Mouse (Mus musculus) forebrain, postnatal 0 days (tissue): ENCODE results near the gene Tram2. TPM values are rescaled to one million over a fixed set of nuclear protein-coding genes. Genes with fewer than 3 reads are reported as not detected.

ENCODE experiments used
- ATAC-seq: fragments of 200-750 bp; cut with Nextera tagmentation; 2 replicates; pipeline ENCODE4 v1.8.0; 2017; ENCODE audit warnings: mild to moderate bottlenecking, moderate library complexity
- DNase-seq: peaks from one replicate; pipeline ENCODE4 v3.0.0-alpha.2; 2015
- H3K27ac ChIP-seq: fragments of 300-500 bp; sonication (generic); 2 replicates; pipeline ENCODE4 v1.5.1; 2014; ENCODE audit warnings: low read depth, mild to moderate bottlenecking, antibody characterized with exemption, low read length, moderate library complexity, mixed read lengths
- H3K27me3 ChIP-seq: fragments of 300-500 bp; sonication (generic); 2 replicates; pipeline ENCODE4 v1.6.1; 2014; ENCODE audit warnings: mild to moderate bottlenecking, low read length, mixed read lengths; ENCODE audit not compliant: insufficient read depth
- H3K36me3 ChIP-seq: fragments of 300-500 bp; sonication (generic); 2 replicates; pipeline ENCODE4 v1.6.1; 2014; ENCODE audit warnings: mild to moderate bottlenecking, moderate library complexity; ENCODE audit not compliant: insufficient read depth
- H3K4me1 ChIP-seq: fragments of 300-500 bp; sonication (generic); 2 replicates; pipeline ENCODE4 v1.6.1; 2014; ENCODE audit warnings: antibody characterized with exemption; ENCODE audit not compliant: insufficient read depth
- H3K4me2 ChIP-seq: fragments of 300-500 bp; sonication (generic); 2 replicates; pipeline ENCODE4 v1.6.1; 2014; ENCODE audit warnings: low read depth, mild to moderate bottlenecking, moderate library complexity
- H3K4me3 ChIP-seq: fragments of 300-500 bp; sonication (generic); 2 replicates; pipeline ENCODE4 v1.5.1; 2014; ENCODE audit warnings: low read depth, low read length, mixed read lengths
- H3K9ac ChIP-seq: fragments of 300-500 bp; sonication (generic); 2 replicates; pipeline ENCODE4 v1.6.1; 2014; ENCODE audit warnings: mild to moderate bottlenecking
- H3K9me3 ChIP-seq: fragments of 300-500 bp; sonication (generic); 2 replicates; pipeline ENCODE4 v1.6.1; 2016; ENCODE audit warnings: low read length
- CTCF ChIP-seq: sonication (generic); IDR thresholded peaks from 2 replicates; pipeline ENCODE4 v1.5.1; 2016; ENCODE audit warnings: antibody characterized with exemption, control low read depth, low read depth
- WGBS: fragments of 180-500 bp; shearing (Covaris S2); extraction: QIAGEN DNeasy Blood & Tissue Kit; methylation state at CpG from one replicate; pipeline ENCODE4 v1.1.7; 2014; 5-methylcytosine and 5-hydroxymethylcytosine counted together
- polyA plus RNA-seq: library from polyadenylated mRNA; unstranded; fragments of >200 nt; fragmentation: Nextera tagmentation; extraction: Ambion mirVana; gene quantifications from 2 replicates; pipeline ENCODE4 v1.2.1, GENCODE M21; 2015
- total RNA-seq: library from RNA; depleted of rRNA; stranded (reverse); fragments of >200 nt; gene quantifications from 2 replicates; pipeline ENCODE4 v1.2.3, GENCODE M21; 2014

Gene Tram2
- total and polyA plus RNA-seq, 2 experiments from 2014 or later, result 1.3 to 1.9 TPM

GRCm38 (mm10) chr1:21094644-21095215 lies 15.7 kb upstream of the Tram2 start:
- Histone ChIP-seq H3K4me3 (no peak overlapping the region), H3K4me2 (no peak overlapping the region), H3K9ac (no peak overlapping the region), H3K27ac (no peak overlapping the region), H3K9me3 (no peaks in the 10 kb centered on the region), H3K27me3 (no peaks in the 10 kb centered on the region), H3K4me1 (no peaks in the 10 kb centered on the region), H3K36me3 (no peaks in the 10 kb centered on the region)
- TF ChIP-seq CTCF, result no peak
- WGBS, result 79% methylated on average over 4 of the region's 4 CpGs
- no peak for ATAC-seq
- no peak for DNase-seq

GRCm38 (mm10) chr1:21089661-21090117 lies 10.7 kb upstream of the Tram2 start:
- H3K4me3 ChIP-seq, result no peak overlapping the region
- no peak overlapping the region for H3K27ac ChIP-seq
- H3K9ac ChIP-seq, result no peak overlapping the region
- no peak overlapping the region for H3K4me2 ChIP-seq
- WGBS, result 47% methylated on average over 6 of the region's 6 CpGs
- no peaks in the 10 kb centered on the region for H3K9me3 ChIP-seq
- H3K36me3 ChIP-seq, result no peaks in the 10 kb centered on the region
- no peak for DNase-seq
- H3K4me1 ChIP-seq, result no peaks in the 10 kb centered on the region
- TF ChIP-seq CTCF, result no peak
- no peak for ATAC-seq
- no peaks in the 10 kb centered on the region for H3K27me3 ChIP-seq

- TF ChIP-seq CTCF, result no peak
- H3K27ac ChIP-seq, result no peak overlapping the region
- no peaks in the 10 kb centered on the region for H3K9me3 ChIP-seq
- H3K27me3 ChIP-seq, result no peaks in the 10 kb centered on the region
- H3K4me1 ChIP-seq, result no peaks in the 10 kb centered on the region
- no peaks in the 10 kb centered on the region for H3K36me3 ChIP-seq
- no peak overlapping the region for H3K4me3 ChIP-seq
- no peak for DNase-seq
- WGBS, result 90% methylated on average over 5 of the region's 5 CpGs
- no peak overlapping the region for H3K9ac ChIP-seq
- no peak for ATAC-seq
- no peak overlapping the region for H3K4me2 ChIP-seq
These were observed 7.3 kb upstream of the Tram2 start for GRCm38 (mm10) chr1:21086291-21086690.

- no peak overlapping the region for H3K9ac ChIP-seq
- no peaks in the 10 kb centered on the region for H3K4me1 ChIP-seq
- H3K27ac ChIP-seq, result no peak overlapping the region
- no peaks in the 10 kb centered on the region for H3K36me3 ChIP-seq
- 55% methylated on average over 2 of the region's 2 CpGs for WGBS
- H3K4me3 ChIP-seq, result no peak overlapping the region
- no peak for ATAC-seq
- no peak for TF ChIP-seq CTCF
- no peak for DNase-seq
- no peak overlapping the region for H3K4me2 ChIP-seq
- no peaks in the 10 kb centered on the region for H3K9me3 ChIP-seq
- H3K27me3 ChIP-seq, result no peaks in the 10 kb centered on the region
These were observed 5.6 kb upstream of the Tram2 start for GRCm38 (mm10) chr1:21084661-21085060.

GRCm38 (mm10) chr1:21080362-21080761 lies 1.3 kb upstream of the Tram2 start:
- H3K27ac ChIP-seq, result no peak overlapping the region
- H3K4me3 ChIP-seq, result no peak overlapping the region
- TF ChIP-seq CTCF, result peak; percentile 22; the same call in 1 of the 2 replicates
- WGBS, result 93% methylated on average over 12 of the region's 12 CpGs
- ATAC-seq (no peak), DNase-seq (no peak)
- no peaks in the 10 kb centered on the region for H3K9me3 ChIP-seq
- no peaks in the 10 kb centered on the region for H3K4me1 ChIP-seq
- H3K36me3 ChIP-seq, result no peaks in the 10 kb centered on the region
- H3K27me3 ChIP-seq, result no peaks in the 10 kb centered on the region
- no peak overlapping the region for H3K4me2 ChIP-seq
- no peak overlapping the region for H3K9ac ChIP-seq

GRCm38 (mm10) chr1:21078481-21079214 lies 381 bp downstream of the Tram2 start:
- Histone ChIP-seq H3K4me3 (peak overlapping the region; percentile 80), H3K27me3 (no peaks in the 10 kb centered on the region), H3K9ac (peak overlapping the region; percentile 84), H3K36me3 (no peaks in the 10 kb centered on the region), H3K4me1 (no peaks in the 10 kb centered on the region; the same call in 1 of the 2 replicates), H3K9me3 (no peaks in the 10 kb centered on the region), H3K4me2 (peak overlapping the region; percentile 76), H3K27ac (no peak overlapping the region)
- peak; percentile 20; the same call in 1 of the 2 replicates for TF ChIP-seq CTCF
- DNase-seq (no peak), ATAC-seq (no peak; the same call in 1 of the 2 replicates)
- WGBS, result 5% methylated on average over 36 of the region's 36 CpGs

- H3K27me3 ChIP-seq, result no peaks in the 10 kb centered on the region
These were observed 1.4 kb downstream of the Tram2 start for GRCm38 (mm10) chr1:21077619-21078018.

More at GRCm38 (mm10) chr1:21077619-21078018, 1.4 kb downstream of the Tram2 start:
- DNase-seq, result no peak
- H3K36me3 ChIP-seq, result no peaks in the 10 kb centered on the region
- no peak for ATAC-seq
- H3K9ac ChIP-seq, result no peak overlapping the region
- no peak overlapping the region for H3K27ac ChIP-seq
- no peaks in the 10 kb centered on the region for H3K9me3 ChIP-seq
- TF ChIP-seq CTCF, result no peak
- peak overlapping the region; percentile 76 for H3K4me2 ChIP-seq
- 77% methylated on average over 7 of the region's 7 CpGs for WGBS
- H3K4me1 ChIP-seq, result no peaks in the 10 kb centered on the region; the same call in 1 of the 2 replicates
- no peak overlapping the region for H3K4me3 ChIP-seq
